Mouse (Mus musculus): ENCODE measurements around the gene Fbrsl1. TPM values are rescaled to one million over a fixed set of nuclear protein-coding genes. Genes with fewer than 3 reads are reported as not detected.
A peak's percentile ranks its signal among the peaks of the same experiment; 100 is the strongest.
"Not testable (repeated sequence)": the region's sequence is repeated elsewhere in the genome, so short reads cannot be mapped to it uniquely, and the experiment has no call there.

Fbrsl1 gene
- total RNA-seq, 2 experiments from 2014 or later = 51.1 to 55.1 TPM

DNA sequence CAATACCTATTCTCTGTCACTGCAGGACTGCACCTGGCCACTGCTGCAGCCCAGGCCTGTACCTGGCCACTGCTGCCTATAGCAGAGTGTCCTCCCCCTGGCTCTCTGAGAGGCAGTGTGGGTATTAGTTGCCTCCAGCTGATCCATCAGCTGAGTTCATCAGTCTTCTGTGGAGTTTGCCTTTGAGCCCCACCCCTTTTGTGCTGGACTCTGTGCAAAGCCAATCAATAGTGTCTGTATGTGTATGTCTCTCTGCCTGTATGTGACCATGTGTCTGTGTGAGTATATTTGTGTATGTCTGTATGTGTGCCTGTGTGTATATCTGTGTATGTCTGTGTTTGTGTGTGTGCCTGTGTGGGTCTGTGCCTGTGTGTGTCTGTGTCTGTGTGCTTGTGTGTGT, 7.0 kb upstream of the Fbrsl1 start:
- DNase-seq = no peak
- intact Hi-C loops (cut with DNase I) = no loop called here

DNA sequence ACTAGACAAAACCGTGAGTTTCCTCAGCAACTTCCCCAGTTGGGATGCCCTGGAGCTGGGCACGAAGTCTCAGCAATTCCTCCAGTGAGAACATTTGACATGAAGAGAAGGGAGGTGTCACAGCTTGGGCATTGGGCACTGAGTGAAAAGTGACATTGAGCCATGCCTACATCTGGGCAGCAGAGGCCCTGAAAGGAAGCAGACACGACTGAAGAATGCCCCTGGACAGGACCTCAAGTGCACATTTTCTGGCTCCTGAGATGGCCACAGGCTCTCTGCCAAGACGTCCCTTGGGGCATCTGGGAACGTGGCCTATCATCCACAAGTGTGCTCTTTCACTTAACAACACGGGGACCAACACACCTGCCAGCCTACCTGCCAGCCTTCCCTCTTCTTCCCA, 991 bp upstream of the Fbrsl1 start:
- intact Hi-C loops (cut with DNase I) = no loop called here
- peak; percentile 22 to 48 for DNase-seq

DNA sequence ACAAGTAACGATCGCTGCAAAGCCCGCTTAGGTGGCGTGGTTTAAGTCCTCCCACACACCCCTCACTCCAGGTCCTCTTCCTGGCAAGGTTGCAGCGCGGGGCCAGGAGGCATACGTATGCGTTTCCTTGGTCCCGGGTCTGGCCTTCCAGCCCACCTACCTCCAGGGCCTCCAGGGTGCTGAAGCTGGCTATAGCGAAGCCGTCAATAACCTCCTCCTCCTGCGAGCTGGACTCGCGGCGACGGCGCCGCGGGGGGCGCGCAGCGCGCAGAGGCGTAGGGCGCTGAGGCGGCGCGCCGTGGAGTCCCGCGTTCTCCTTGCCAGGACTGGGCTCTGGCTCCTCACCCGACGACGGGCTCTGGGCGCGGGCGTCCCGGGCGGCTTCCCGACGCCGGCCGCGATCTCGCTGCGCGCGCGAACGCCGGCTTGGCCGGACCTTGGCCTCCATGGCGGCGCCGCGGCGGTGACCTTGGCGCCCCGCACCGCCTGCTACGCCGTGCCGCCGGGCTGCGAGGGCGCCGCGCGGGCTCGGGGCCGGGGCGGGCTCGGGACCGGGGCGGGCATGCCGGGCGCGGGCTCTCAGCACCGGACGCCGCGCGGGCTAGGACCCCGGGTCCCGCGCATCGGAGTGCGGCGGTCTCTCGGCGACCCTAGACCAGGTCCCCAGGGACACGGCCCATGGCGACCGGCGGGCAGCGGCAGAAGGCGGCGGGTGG, 425 bp downstream of the Fbrsl1 start:
- peak; percentile 43 to 57 for DNase-seq
- intact Hi-C loops (cut with DNase I) = no loop called here

DNA sequence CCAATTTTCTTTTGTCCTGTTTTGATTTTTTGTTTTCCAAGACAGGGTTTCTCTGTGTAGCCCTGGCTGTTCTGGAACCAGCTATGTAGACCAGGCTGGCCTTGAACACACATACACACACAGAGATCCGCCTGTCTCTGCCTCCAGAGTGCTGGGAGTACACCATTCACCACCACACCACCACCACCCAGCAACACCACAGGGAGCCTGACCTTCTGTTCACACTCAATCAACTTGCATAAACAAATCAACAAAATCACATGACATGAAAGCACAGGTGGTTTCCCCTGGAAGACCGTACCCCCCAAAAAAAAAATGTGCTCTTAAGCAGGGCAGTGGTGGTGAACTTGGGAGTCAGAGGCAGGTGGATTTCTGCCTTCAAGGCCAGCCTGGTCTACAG, 3.8 kb downstream of the Fbrsl1 start:
- intact Hi-C loops (cut with DNase I) = no loop called here
- DNase-seq = no peak

DNA sequence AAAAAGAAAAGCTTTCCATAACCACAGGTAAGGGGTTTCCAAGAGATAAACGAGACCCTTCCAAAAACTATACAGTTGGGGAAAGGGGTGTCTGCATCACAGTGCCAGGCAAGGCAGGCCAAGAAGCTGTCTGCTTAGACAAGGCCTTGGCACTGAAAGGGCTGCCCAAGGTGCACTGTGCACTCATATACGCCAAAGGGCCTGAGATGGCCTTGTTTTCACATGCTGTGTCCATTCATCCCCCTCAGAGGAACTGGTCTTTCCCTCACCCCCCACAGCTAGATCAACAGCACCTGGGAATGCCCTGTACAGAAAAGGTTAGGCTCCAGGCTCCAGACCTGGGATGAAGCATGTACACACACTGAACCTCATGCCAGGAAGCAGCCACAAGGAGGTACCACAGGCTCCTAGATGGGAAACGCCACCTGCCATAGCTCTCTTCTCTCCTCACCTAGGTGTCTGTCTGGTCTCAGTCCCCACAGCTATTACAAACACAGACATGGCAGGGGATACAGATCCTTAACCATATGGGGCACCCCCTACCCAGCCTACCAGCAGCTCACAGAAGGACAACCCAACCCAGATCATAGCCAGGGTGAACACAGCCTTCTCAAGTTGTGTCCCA, 5.2 kb downstream of the Fbrsl1 start:
- DNase-seq = no peak
- intact Hi-C loops (cut with DNase I) = no loop called here

DNA sequence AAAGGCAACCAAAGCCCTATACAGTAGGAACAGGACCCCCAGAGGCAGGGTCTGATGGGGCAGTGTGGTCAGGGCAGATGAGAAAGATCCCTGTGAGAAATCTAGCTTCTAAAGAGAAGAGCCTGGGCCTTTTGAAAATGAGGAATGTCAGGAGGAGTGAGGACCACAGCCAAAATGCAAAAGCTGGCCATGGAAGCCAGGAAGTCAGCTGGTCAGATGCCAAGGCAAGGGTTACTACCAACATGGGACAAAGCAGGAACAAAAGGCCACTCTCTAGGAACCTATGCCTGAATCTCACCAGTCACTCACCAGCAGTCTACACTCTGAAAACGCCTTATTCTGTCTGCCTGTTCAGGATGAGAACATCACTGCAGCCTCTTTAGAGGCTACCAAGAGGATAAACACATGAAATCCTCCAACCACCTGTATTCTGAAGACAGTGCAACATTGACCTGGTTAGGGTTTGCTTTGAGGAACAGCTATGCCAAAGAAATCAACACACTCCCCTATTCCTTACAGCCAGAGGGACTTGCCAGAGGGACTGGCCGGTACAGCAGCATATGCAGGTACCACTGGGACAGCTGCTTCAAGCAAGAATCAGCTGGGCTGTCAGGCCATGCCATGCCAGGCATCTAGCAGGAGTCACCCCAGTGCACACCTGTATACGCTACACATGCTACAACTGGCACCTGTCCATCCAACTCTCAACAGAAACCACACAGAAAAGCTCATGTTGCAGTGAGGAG, 8.6 kb downstream of the Fbrsl1 start:
- intact Hi-C loops (cut with DNase I) = no loop called here
- DNase-seq = peak; percentile 67 to 73

DNA sequence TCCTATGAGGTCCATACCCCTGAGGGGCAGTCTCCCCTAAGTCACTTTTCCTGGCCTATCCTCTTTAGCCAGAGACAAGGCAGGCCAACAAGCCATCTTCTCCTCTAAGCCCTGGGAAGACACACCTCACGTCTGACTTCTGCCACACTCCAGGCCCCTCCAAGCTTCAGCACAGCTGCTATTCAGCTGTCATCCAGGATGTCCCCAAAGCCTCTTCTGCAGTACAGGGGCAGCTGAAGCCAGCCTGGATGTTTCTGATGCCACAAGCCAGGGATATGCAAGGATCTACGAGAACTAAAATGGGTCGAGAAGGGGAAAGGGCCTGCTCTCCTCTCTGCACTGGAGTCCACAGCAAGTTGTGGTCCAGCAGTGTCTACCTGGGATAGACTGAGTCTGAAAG, 9.7 kb downstream of the Fbrsl1 start:
- DNase-seq = no peak
- intact Hi-C loops (cut with DNase I) = no loop called here

DNA sequence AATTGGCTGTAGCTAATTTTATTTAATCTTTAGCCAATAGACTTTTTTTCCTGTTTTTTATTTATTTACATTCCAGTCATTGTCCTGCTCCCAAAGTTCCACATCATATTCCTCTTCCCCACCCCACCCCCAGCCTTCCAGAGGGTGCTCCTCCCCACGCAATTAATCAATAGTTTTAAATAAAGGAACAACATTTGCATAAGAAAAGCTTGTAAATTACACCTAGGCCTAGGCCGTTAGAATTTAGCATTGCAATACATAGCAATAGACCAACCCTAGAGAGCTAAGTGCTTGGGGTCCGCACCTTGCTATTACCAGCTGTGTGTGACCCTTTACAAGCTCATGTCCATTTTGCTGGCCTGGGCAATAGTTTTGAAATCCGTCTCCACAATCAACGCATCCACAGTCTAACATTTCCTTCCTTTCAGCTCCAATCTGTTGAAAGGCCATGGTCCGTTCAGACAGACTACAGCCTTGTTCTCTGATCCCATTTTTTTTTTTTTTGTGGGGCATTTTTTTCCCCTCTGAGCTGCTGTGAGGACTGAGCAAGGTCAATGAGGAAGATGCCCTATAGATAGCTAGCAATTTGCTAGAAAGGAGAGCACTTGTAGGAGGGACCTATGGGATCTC, 10.6 kb downstream of the Fbrsl1 start:
- DNase-seq = no peak
- intact Hi-C loops (cut with DNase I) = no loop called here

DNA sequence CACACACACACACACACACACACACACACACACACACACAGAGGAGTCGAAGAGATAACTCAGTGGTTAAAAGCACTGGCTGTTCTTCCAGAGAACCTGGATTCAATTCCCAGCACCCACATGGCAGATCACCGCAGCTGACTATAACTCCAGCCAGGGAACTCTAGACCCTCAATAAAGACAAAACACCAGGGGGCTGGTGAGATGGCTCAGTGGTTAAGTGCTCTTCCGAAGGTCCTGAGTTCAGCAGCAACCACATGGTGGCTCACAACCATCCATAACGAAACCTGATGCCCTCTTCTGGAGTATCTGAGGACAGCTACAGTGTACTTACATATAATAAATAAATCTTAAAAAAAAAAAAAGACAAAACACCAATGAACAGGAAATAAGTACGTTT, 12.1 kb downstream of the Fbrsl1 start:
- intact Hi-C loops (cut with DNase I); DNase-seq: not testable (repeated sequence)

DNA sequence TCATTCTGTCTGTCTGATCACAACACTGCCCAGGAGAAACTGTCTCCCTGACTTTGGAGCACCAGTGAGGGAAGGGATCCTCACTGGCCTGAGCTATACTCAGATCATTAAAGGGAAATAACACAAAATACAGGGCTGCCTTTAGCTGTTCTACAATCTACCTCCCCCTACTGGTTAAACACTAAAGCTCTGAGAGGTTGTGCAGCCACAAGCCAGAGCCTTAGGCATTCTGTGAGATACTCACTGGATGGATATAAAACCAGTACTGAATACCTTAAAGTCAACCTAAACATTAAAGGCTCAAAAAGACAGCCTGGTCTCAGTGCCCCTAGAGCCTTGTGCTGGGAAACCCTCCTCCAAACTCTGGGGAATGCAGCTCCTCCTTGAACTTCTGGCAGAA, 13.5 kb downstream of the Fbrsl1 start:
- intact Hi-C loops (cut with DNase I) = no loop called here
- no peak for DNase-seq

DNA sequence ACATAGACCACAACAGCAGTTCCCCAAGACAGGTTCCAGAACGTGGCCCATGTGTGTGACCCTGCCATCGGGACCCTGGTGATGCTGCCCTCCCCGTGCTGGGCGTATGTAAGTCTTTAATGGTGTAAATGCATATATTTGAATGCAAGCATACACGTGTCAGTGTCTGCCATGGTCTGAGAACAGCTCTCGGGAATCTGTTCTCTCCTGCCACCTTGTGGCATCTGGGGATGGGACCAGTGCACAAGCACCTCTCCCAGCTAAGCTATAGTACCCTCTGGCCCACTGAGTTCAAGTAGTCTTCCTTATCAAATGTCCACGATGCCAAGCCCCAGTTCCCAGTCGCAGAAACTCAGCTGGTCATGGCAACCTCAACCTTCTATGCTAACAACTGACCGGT, 19.3 kb downstream of the Fbrsl1 start:
- intact Hi-C loops (cut with DNase I) = loop anchor here (1.0 to 2.0 kb wide), 2 partner anchors 52 to 72 kb away; no protein-coding TSS in a partner anchor
- DNase-seq = peak; percentile 69 to 76

DNA sequence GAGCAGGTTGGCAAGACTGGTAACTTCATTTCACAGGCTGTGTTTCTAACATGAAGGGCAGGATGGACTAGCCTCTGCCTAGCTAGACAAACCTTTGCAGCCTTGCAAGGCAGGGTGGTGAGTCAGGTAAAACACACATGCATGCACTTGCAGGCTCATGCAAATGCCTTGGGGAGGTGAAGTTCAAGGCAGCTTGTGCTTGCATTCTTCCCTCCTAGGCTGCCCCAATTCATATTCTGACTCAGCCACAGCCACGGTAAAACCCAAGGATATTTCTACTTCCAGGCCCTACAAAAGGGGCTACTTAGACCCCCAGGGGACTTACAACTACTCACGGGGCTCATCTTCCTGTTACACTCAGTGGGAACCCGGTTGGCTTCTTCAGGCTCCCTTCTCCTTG, 20.0 kb downstream of the Fbrsl1 start:
- intact Hi-C loops (cut with DNase I) = loop anchor here (2.0 kb wide), 1 partner anchor 51 kb away; no protein-coding TSS in a partner anchor
- no peak for DNase-seq

DNA sequence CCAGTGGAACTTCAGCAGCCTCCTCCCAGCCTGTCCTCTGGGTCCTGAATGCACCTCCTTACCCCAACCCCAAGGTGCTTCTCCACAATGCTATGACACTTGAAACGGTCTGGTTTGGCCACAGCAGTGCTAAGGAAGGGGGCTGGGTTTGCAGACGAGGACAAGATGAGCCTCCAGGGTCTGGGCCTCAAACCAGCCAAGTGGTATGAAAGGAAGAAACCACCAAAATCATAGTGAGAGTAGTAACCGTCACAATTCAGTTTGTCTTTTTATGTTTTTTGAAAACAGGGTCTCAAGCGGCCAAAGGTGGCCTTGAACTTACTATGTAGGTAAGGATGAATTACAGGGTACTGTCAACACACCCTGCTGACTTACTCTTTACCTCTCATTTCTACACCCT, 23.1 kb downstream of the Fbrsl1 start:
- intact Hi-C loops (cut with DNase I) = no loop called here
- DNase-seq = no peak

DNA sequence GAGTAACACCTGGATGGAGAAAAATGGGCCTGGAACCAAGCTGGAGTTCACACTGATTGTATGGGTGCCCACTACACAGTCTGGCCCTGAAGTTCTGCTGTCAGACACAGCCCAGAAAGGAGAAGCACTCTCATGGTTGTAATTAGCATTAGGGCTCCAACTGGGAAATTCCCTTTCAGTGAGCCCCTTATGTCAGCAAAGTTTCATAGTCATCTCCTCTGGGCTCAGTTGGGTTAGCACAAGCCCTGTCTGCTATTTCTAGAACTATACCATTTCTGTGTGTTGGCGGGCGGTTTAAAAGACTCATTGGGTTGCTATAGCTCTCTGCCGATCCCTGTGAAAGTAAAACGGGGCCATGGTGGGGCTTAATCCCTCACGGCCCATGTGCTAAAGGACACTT, 24.1 kb downstream of the Fbrsl1 start:
- DNase-seq = no peak
- intact Hi-C loops (cut with DNase I) = no loop called here

DNA sequence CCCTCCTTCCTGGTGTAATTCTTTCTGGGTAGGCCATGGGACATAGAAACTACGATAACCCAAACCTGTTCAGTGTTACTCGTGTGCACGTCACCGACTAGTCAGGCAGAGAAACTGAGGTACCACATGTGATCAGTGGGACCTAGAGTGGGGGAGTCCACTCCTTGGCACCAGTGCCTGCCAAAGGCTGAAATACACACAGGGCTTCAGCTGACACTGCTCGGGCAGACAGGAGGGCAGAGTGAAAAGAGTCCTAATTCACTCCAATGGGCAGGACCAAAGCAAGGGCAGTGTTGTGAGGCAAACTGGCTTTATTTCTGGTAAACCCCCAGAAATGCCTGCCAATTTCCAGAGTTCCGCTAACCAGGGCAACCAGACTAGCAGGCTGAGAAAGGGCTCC, 26.9 kb downstream of the Fbrsl1 start:
- intact Hi-C loops (cut with DNase I) = no loop called here

DNA sequence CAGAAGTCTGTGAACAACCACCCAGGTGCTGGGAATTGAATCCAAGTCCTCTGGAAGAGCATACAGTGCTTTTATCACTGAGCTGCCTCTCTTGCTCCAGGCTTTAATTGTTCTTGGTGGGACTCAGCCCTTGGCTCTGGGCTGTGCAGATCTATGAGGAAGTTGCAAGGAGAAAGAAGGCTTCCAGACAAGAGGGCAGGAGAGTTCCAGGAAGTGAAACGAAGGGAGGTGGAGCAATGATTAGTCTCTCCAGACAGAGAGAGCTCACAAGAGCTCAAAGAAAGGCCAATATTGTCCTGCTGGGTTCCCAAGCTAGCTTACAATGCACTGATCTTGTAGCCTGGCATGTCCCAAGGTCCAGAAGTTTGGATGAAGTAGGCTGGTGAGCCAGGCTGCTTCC, 27.4 kb downstream of the Fbrsl1 start:
- intact Hi-C loops (cut with DNase I) = no loop called here
- no peak for DNase-seq

More for the DNA sequence above, 26.9 kb downstream of the Fbrsl1 start:
- DNase-seq = no peak

DNA sequence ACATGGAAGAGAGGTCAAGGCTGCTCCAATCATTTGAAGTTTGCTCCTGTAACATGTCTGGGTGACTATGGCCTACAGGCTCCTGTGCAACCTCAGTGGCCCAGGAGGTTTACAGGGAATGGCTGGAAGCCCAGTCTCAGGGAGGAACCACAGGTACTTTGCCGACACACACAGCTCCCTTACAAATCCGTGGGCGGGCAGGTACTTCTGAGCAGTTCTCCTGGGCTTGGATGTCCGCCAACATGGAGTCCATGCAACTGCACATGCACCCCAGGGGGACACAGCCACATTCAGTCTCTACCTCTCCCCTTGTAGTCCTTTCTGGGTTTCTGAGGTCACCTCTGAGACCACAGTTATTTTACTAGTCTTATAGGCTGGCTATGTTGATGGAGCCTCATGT, 28.1 kb downstream of the Fbrsl1 start:
- no peak for DNase-seq
- intact Hi-C loops (cut with DNase I) = no loop called here

DNA sequence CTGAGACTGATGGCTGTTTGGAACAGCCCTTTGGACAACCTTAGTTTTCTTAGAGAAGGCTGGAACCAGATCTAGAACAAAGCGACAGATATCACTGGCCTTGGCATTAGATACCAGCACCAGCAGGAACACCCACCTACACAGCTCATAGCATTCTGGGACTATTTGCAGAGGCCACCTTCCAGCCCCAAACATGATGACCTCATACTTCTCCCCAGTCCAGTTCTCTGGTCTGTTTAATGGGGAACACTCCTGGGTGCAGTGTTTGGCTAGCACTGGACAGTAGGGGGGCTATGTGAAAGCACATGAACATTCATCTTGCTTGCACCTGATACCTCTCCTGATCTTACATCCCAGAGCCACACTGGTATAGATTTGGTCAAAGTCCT, 29.8 kb downstream of the Fbrsl1 start:
- DNase-seq = no peak
- intact Hi-C loops (cut with DNase I) = no loop called here

DNA sequence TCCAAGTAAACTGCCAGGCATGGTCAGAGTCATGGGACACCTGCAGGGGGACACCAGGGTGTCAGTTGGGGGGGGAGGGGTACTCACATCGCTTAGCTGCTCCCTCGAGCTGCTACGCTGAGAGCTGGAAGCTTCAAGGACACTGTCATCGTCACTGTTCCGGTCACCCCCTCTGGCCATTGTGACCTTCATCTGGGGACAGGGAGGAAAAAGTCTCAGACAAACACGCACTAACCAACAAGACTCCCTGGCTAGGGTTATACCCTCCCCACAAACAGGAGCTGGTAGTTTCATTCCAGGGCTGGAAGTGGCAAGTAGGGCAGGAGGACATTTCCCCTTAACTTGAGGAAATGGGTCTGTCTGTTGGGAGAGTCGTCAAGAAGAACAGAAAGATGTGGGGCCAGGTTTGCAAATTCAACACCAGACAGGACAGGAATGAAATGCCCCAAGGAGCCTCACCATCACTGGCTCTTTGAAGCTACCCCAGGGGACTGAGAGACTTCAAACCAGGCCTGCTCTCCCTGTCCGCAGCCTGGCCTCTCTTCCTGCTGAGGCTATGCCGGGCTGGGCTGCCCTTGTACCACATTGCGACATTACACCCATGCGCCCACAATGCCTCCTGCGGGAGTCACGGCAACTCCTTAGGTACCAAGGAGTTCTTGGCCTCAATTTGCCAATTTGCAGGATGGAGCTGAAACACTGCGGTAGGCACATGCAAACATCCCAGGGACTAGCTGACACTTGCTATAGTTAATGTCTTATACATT, 30.4 kb downstream of the Fbrsl1 start:
- intact Hi-C loops (cut with DNase I) = no loop called here
- DNase-seq = peak in 1 of 2 experiments; percentile 23

DNA sequence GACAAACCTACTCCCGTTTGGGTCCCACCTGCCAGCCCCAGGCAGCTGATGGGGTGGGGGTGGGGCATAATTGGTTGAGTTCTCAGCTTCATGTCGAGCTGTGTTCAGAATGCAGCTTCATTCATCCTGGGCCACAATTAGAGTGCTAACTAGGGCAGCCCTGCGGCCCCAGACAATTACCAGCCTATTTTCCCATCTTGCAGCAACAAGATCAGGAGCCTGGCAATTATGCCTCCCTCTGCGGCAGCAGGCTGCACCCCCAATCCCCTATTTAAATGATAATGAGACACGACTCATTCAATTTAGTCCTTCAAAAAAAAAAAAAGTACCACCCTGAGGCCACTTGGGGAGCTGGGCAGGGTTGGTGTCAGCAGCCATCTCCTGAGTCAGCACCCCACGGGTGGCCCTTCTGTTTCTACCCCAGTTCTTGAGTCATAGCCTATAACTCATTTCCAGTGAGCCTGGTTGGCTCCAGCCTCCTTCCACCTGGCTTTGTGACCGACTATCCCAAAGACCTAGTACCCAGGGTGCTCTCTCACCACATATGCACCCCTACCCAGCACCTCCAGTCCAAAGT, 31.4 kb downstream of the Fbrsl1 start:
- intact Hi-C loops (cut with DNase I) = no loop called here
- DNase-seq = no peak
